Mouse (Mus musculus): Measurements from ENCODE around the gene Tmem210.

Gene Tmem210

DNA sequence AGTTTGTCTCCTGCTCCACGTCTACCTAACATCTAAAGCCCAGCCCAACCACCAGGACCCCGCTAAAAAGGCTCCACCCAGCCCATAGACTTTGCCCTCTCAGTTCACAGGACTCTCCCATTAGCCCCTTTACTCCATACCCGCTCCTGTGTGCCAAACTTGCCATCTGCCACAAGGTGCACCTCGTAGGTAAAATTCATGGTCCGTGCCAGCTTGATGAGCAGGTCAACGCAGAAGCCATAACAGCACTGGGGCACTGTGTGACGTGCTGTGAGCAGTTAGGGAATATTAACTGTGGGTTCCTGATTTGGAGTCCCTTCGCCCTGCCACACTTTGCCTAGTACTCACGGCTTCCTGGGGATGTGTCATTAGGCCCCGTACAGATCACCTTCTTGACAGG, 10.1 kb downstream of the Tmem210 start:
- no peak for DNase-seq

- no peak for DNase-seq
These were observed 15.5 kb downstream of the Tmem210 start for GRCm38 (mm10) chr2:25303452-25303851.

- DNase-seq, result no peak
These were observed 16.1 kb downstream of the Tmem210 start for GRCm38 (mm10) chr2:25303931-25304656.

GRCm38 (mm10) chr2:25304657-25305541, 17.0 kb downstream of the Tmem210 start:
- no peak for DNase-seq

DNA sequence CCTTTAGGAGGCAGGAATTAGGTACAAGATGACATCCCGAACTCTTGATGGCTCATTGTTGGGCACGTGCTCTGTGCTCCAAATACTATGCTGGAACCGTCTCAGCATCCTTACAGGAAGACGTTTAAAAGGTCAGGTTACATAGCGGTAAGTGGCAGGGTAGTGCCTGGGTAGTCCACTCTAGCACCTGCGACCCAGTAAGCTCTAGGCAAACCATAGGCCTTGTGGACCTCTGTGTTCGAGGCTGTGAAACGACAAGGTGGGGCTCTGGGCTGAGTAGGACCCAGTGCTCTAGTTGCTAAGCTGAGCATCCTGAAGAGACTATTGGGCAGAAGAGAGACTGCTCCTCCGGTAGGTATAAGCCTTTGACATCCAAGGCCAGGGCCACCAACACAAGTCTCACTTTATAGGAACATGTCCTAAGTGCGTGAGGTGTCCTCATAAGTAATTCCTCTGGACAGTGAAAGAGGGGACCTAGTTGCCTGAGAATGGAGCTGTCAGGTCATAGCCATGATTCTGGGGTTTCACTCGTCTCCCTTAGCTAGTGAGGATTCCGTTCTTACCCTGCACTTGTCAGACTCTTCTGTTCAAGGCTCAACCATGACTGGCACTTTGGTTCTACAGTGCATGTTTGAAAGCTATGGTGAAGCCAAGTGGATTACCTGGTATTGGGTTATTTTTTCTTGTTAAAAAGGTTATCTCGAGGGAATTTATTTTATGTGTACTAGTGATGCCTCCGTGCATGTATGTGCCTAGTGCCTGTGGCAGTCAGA, 17.8 kb downstream of the Tmem210 start:
- DNase-seq, result no peak

- no peak for DNase-seq
These were observed 22.2 kb downstream of the Tmem210 start for GRCm38 (mm10) chr2:25310180-25310579.

DNA sequence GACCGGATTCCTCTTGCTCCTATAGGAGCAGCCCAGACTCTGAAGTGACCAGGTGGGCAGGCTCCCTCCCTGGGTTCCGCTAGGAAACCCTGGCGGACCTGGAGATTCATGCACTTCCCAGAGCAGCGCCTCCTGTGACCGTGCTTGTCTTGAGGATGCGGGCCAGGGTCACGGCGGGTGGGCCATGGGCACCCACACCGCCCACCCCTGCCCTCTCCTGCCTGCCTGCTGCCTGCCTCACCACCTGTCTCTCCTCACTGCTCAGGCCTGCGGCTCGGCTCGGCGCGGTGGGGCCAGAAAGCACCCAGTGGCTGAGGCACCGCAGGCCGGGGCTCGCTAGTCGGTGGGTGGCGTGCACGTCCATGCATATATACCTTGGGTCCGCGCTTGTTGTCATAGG, 23.0 kb downstream of the Tmem210 start:
- no peak for DNase-seq

DNA sequence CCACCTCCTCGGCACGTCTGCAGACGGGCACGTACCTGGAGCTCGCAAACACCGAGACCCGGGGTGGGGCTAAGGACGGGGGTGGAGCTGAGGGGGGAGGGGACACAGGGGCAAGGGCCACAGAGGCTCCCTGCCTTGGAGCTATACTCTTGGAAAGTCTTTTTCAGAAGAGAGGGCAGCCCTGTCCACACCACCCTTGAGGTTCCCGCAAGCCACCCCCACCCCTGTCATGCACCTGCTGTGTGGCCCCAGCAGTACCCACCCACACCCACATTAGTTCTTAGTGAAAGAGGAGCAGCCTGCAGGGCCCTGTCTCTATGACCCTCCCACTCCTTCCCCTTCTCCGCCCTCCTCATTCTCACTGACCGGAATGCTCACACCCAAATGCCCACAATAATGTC, 23.5 kb downstream of the Tmem210 start:
- DNase-seq, result no peak

GRCm38 (mm10) chr2:25318119-25318966, 30.4 kb downstream of the Tmem210 start:
- no peak for DNase-seq

GRCm38 (mm10) chr2:25318971-25319773, 31.2 kb downstream of the Tmem210 start, which contains the start of gene Grin1:
TSS of gene Grin1 (minus strand) at chr2:25319187.
- DNase-seq, result peak; percentile 68

GRCm38 (mm10) chr2:25320084-25320483, 32.1 kb downstream of the Tmem210 start:
- no peak for DNase-seq

DNA sequence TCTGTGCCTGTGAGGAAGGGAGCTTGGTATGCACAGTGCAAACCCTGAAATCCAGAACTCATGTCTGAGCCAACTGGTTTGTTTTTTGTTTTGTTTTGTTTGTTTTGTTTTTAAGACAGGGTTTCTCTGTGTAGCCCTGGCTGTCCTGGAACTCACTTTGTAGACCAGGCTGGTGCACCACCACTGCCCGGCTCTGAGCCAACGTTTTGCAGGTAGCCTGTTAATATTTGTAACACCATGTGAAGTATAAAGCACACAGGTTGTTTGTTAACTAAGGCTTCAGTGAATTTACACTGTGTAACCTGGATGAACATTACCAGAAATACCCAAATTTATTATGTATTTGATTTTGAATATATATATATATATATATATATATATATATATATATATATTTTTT, 38.1 kb downstream of the Tmem210 start:
- DNase-seq, result no peak

DNA sequence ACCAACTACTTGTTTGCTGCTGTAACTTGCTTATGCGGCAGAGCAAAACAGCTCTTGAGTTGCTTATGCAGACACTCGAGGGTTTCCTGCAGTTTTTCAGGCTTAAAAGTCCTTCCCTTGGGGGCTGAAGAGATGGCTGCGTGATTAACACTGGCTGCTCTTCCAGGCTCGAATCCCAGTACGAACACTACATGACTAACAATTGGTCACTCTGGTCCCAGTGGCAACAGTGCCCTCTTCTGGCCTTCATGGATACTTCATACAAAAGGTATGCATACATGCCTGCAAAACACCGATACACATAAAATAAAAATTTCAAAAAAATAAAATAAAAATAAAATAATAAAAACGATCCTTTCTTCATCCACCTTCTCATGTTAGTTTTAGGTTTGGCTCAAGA, 40.5 kb downstream of the Tmem210 start:
- no peak for DNase-seq

GRCm38 (mm10) chr2:25331470-25331869, 43.5 kb downstream of the Tmem210 start:
- no peak for DNase-seq

- peak; percentile 99 for DNase-seq
These were observed 44.6 kb downstream of the Tmem210 start, which contains the start of gene Man1b1 for GRCm38 (mm10) chr2:25332286-25333160. TSS of gene Man1b1 (plus strand) at chr2:25332338.

DNA sequence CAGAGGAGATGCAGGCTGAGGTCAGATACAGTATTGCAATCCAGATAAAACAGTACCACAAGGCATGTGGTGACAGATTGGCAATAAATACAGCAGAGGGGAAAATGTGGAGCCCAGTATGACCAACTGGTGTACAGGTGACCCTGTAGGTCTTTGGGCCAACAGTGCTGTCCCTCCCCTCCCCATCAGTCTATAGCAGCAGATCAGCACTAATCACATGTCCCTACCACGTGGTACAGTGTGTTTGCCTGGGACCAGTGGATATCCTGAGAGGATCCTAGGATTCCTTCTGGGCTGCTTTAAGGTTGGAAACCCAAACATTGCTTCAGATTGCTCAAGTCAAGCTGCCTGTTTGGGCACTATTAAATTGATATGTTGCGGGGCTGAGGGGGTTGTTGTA, 45.6 kb downstream of the Tmem210 start:
- no peak for DNase-seq

- DNase-seq, result no peak
These were observed 50.4 kb downstream of the Tmem210 start for GRCm38 (mm10) chr2:25338303-25338702.

All from thymus, postnatal 25 days (tissue).